Mouse (Mus musculus): ENCODE measurements at regions not wholly inside any gene's neighbourhood (a gene's known extent, or its start where the extent isn't known, plus 50 kb on each side); places are given as distances from the start of the nearest gene placed in this dataset.
"Not testable (repeated sequence)": the region's sequence is repeated elsewhere in the genome, so short reads cannot be mapped to it uniquely, and the experiment has no call there.

DNA sequence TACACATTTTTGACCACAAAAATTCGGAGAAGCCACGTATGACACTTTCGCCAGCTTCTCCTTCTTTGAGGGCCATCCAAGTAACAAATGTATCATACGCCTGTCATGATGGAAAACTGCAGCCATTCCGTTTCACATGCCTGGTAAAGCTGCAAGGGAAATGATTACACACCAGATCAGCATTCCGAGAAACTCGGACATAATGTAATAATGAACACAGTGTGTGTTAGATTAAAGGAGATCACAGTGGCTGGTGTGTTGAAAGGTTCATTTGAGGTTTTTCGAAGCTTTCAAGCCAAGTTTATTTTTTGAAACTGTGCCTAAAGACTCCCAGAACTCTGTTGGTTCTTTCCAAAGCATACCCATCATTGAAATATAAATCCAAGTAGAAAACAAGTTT is 137.8 kb upstream of the Mad2l1 start:
- no peak for DNase-seq (ENCODE audit: low spot score)

- DNase-seq (ENCODE audit: low spot score): no peak
These were observed 136.5 kb upstream of the Mad2l1 start for GRCm38 (mm10) chr6:66398674-66399073.

DNA sequence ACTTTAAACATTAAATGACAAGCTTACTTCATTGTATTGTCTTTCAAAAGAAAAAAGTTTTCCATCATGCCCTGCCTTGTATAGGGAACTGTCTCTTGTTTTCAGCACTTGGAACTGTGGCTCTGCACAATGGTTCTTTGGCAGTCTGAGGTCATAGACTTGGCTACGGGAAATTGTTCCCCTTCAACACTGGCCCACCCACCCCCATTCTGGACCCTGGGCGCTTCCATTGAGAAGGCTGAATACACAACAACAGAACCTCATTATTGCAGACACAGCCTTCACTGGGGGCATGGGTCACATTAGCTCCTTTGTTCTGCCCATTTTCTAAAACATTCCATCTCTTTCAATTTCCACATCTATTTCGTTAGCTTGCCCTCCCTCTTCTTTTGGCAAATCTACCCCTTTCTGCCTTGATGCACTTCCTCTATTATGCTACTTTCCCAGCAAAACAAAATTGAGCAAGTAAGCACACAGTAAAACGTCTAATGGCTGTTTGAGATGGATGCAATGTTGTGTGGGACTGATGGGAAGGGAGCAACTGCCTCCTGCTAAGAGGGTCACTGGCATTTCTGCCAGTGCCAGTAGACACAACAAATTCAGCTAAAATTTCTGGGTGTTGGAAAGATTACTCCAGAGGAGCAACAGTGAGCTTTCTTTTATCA is 136.0 kb upstream of the Mad2l1 start:
- peak; percentile 64 for DNase-seq (ENCODE audit: low spot score)

DNA sequence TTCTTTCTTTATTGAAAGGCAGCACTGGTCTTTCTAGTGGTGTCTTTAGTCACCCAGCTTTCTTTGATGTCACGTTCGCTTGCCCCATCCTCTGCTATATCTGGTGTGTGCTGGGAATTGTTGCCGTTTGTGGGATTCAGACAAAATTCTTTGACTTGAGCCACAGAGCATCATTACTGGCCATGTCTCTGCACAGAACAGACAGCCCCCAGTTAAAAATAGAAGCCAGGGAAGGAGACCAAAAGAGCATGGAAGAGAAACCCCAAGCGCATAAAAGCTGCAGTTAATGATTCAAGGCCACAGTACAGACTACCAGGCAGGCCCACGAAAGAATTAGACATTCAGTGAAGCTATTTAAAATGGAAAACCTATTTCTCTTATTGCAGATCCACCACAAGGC is 133.7 kb upstream of the Mad2l1 start:
- no peak for DNase-seq (ENCODE audit: low spot score)

DNA sequence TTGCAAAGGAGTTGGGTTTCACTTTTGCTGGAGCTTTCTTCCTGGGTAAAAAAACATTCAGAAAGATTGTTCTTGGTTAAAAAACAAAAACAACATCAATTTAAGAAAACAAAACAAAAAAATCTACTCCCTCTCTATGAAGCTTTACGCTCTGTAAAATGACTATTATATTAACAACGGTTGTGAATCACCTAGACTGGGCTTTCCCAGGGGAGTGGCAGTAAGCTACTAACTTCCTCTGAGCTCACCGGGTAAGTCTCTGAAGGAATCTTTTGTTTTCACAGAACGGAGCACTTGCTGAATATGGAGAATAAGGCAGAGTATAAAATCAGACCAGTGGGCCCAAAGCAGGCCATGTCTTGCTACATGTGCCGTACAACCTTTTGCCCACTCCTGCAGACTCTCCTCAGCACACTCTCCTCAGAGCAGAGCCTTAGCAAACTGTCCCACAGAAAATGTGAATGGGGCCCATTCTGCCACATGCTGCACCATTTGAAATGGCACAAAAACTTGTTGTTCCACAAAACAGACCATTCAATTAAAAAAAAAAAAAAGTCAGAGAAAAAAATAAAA is 133.2 kb upstream of the Mad2l1 start:
- no peak for DNase-seq (ENCODE audit: low spot score)

DNA sequence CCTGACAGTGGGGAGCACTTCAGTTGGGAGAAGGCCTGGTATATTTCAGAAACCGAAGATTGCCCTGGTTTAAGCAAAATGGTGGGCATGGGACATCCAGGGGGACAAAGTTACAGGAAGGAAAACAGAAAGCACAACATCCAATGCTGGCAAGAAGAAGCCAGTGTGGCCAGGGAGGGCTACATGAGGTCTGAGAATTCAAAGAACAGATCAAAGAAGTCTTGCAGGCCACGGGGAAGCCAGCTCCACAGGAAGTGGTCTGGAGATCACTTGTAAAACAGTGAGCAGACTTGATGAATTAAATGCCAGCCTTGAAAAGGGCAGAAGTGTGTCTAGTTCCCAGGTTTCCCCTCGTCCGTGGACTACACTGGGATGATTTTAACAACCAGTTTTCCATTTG is 120.4 kb upstream of the Mad2l1 start:
- peak; percentile 59 for DNase-seq (ENCODE audit: low spot score)

DNA sequence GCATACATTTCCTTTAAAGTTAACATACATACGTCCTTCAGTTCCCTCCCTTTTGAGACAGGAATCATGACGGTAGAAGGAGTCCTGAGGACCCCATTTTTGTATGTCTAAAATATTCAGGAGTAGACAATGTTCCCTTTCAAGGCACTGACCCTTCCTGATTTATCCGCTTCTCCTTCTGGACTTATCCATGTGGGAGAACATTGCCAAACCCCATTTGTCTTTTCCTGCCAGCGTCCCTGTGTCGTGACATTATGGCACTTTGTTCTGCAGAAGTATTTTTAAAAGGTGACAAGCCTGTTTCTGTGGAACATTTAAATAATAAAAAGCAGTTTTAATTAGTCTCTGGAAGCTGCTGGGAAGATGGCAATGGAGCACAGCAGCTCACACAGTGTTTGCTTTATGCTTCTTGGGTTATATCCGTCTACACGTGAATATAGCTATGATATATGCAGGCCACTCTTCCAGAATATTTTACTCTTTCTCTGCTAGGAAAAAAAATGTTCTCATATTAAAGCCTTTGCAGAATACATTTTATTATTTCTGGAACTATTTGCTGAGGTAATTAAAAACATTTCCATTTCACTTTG is 115.6 kb upstream of the Mad2l1 start:
- DNase-seq (ENCODE audit: low spot score): peak; percentile 59

- peak; percentile 24 for DNase-seq (ENCODE audit: low spot score)
These were observed 106.8 kb upstream of the Mad2l1 start for GRCm38 (mm10) chr6:66428370-66428769.

DNA sequence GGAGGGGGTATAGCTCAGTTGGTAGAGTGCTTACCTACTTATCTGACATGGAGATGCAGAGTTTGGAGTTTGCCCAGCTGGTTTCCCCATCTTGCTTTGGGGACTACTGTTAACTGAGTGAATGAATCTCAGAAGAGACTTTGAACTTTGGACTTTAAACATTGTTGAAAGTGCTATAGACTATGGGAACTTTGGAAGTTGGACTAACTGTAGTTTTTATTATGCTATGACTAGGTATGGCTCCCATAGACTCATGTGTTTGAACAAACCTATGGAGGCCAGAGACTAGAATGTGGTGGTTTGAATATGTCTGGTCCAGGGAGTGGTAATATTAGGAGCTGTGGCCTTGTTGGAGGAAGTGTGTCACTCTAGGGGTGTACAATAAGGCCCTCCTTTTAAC is 84.8 kb upstream of the Mad2l1 start:
- not testable (repeated sequence) for DNase-seq (ENCODE audit: low spot score)

- DNase-seq (ENCODE audit: low spot score): no peak
These were observed 77.0 kb upstream of the Mad2l1 start for GRCm38 (mm10) chr6:66458172-66458571.

DNA sequence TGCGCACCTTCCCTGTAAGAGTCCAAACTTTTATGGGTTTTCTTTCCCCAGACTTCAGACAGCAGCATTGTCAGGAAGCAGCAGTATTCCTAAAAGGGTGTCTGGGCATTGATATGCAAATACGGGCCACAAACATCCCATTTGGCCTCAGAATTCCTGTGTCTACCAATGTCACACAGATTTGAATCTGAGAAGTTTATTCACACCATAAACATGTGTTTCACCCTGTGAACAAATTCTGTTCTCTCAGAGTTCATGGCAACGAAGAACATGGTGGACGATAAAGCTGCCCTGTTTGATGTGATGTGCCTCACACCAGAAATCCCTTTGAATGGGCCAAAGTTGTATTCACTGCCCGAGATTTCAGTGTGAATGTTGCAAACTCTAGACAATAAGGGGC is 70.7 kb upstream of the Mad2l1 start:
- DNase-seq (ENCODE audit: low spot score): peak; percentile 45

- DNase-seq (ENCODE audit: low spot score): peak; percentile 6
These were observed 69.9 kb upstream of the Mad2l1 start for GRCm38 (mm10) chr6:66465137-66465853.

DNA sequence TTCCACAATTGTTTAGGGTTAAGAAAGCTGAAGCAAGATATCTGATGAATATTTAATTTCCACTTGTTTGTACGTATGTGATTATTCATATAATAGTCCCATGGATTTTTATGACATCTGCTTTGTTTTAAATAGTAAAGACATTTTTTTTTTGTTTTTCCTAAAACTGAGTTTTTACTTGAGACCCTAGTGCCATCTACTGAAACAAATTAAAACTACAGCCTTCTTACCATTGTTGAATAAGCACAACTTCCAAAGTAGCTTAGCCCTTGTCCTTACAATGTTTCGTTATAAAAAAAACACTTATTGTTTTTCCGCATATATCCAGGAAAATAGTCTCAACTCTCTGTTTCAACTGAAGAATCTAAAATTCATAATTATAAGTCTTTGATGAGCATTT is 68.4 kb upstream of the Mad2l1 start:
- DNase-seq (ENCODE audit: low spot score): peak; percentile 26

GRCm38 (mm10) chr6:66470627-66471249 is 64.5 kb upstream of the Mad2l1 start:
- no peak for DNase-seq (ENCODE audit: low spot score)

DNA sequence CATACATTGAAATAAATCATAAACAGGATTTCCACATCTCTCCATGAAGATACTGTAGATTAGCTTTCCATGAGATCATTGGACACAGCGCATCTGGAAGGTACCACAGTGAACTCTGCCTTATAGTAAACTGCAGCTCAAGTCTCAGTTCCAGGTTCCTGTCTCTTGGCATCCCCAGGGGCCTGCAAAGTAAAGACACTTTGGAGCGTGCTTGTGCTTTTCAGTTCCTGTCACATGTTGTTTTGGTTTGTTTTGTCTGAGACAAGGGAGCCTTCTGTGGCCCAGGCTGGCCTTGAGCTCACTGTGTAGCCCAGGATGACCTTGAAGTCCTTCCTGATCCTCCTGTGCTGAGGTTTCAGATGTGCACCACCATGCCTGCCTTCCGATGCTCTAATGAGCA is 63.4 kb upstream of the Mad2l1 start:
- DNase-seq (ENCODE audit: low spot score): no peak

- DNase-seq (ENCODE audit: low spot score): no peak
These were observed 62.5 kb upstream of the Mad2l1 start for GRCm38 (mm10) chr6:66472697-66473096.

DNA sequence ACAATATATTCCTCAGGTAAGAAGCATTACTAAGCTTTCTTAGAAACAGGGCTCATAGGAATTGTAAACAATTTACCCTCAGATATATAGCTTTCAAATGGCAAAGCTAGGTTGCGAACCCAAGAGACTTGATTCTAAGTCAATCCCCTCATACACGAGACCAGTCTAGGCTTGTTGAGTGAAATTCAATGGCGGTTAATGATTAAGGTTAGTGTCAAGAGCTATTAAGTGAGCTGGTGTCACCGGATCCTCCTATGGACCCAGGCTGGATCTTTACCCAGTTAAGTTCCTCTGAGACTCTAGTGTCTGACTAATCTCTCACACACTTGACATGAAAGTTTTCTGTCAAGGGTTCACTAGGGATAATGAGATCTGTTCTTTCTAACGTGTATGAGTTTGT is 57.6 kb upstream of the Mad2l1 start:
- peak; percentile 28 for DNase-seq (ENCODE audit: low spot score)

GRCm38 (mm10) chr6:66478326-66478964 is 56.7 kb upstream of the Mad2l1 start:
- peak; percentile 40 for DNase-seq (ENCODE audit: low spot score)

- peak; percentile 49 for DNase-seq (ENCODE audit: low spot score)
These were observed 55.6 kb upstream of the Mad2l1 start for GRCm38 (mm10) chr6:66479576-66479975.

DNA sequence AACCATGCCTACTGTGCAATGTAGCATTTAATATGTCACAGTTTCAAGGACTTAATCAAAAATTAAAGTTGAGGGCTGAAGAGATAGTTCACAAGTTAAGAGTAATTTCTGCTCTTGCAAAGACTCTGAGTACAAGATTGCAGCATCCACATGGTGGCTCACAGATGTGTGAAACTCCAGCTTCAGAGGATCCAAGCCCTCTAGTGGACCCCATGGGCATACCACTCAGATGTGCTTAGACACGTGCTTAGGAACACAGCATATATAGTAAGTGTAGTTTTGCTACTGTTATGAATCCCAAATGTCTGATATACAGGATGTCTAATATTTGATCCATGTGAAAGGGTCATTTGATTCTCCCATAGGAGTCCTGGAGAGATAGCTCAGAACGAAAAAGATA is 55.0 kb upstream of the Mad2l1 start:
- peak; percentile 63 for DNase-seq (ENCODE audit: low spot score)

GRCm38 (mm10) chr6:66482797-66483196 is 52.4 kb upstream of the Mad2l1 start:
- no peak for DNase-seq (ENCODE audit: low spot score)
